Mouse (Mus musculus) T-cell, adult 2 months (primary cell): Measurements from ENCODE around the gene Samd4.

Source experiments
- DNase-seq: peaks from one replicate; pipeline ENCODE4 v3.0.0; 2022; ENCODE audit warnings: low spot score

Samd4 gene

GRCm38 (mm10) chr14:47000096-47000736, 117.6 kb downstream of the Samd4 start:
- DNase-seq = no peak

- no peak for DNase-seq
Measured at GRCm38 (mm10) chr14:47000786-47001761, 118.4 kb downstream of the Samd4 start.

- DNase-seq = no peak
Measured at GRCm38 (mm10) chr14:47004161-47004560, 121.5 kb downstream of the Samd4 start.

- no peak for DNase-seq
Measured at GRCm38 (mm10) chr14:47011171-47012139, 128.8 kb downstream of the Samd4 start.

GRCm38 (mm10) chr14:47015618-47016017, 133.0 kb downstream of the Samd4 start:
- no peak for DNase-seq

- no peak for DNase-seq
Measured at GRCm38 (mm10) chr14:47017658-47018057, 135.0 kb downstream of the Samd4 start.

- DNase-seq = no peak
Measured at GRCm38 (mm10) chr14:47020886-47021285, 138.2 kb downstream of the Samd4 start.

- no peak for DNase-seq
Measured at GRCm38 (mm10) chr14:47023529-47023928, 140.9 kb downstream of the Samd4 start.

GRCm38 (mm10) chr14:47027431-47028118, 144.9 kb downstream of the Samd4 start:
- DNase-seq = no peak

- no peak for DNase-seq
Measured at GRCm38 (mm10) chr14:47031542-47031941, 148.9 kb downstream of the Samd4 start.

GRCm38 (mm10) chr14:47032140-47032539, 149.5 kb downstream of the Samd4 start:
- DNase-seq = no peak

GRCm38 (mm10) chr14:47033423-47033822, 150.8 kb downstream of the Samd4 start:
- DNase-seq = no peak

GRCm38 (mm10) chr14:47041699-47042098, 159.0 kb downstream of the Samd4 start:
- no peak for DNase-seq

GRCm38 (mm10) chr14:47049051-47049450, 166.4 kb downstream of the Samd4 start:
- DNase-seq = no peak

GRCm38 (mm10) chr14:47051743-47052610, 169.3 kb downstream of the Samd4 start:
- no peak for DNase-seq

- DNase-seq = no peak
Measured at GRCm38 (mm10) chr14:47053101-47053500, 170.4 kb downstream of the Samd4 start.

GRCm38 (mm10) chr14:47053824-47054223, 171.2 kb downstream of the Samd4 start:
- DNase-seq = no peak

GRCm38 (mm10) chr14:47058969-47059368, 176.3 kb downstream of the Samd4 start:
- DNase-seq = no peak

GRCm38 (mm10) chr14:47065067-47065466, 182.4 kb downstream of the Samd4 start:
- no peak for DNase-seq

GRCm38 (mm10) chr14:47066901-47067300, 184.2 kb downstream of the Samd4 start:
- no peak for DNase-seq
